Mouse (Mus musculus) G1E (cell line): ENCODE measurements around the gene Rhoc. TPM values are rescaled to one million over a fixed set of nuclear protein-coding genes. Genes with fewer than 3 reads are reported as not detected.

Source experiments
- ATAC-seq: 2 replicates; pipeline ENCODE4 v1.8.0; 2016; ENCODE audit warnings: mild to moderate bottlenecking; ENCODE audit not compliant: insufficient number of reproducible peaks, poor library complexity, low FRiP score, severe bottlenecking; ENCODE audit errors: extremely low read depth
- DNase-seq: peaks from one replicate; pipeline ENCODE4 v3.0.0; 2012; ENCODE audit warnings: low spot score
- H3K27me3 ChIP-seq: 2 replicates; pipeline ENCODE4 v1.6.1; 2012; ENCODE audit warnings: mild to moderate bottlenecking, low read length, inconsistent platforms; ENCODE audit not compliant: insufficient read depth
- H3K36me3 ChIP-seq: replicated peaks from 2 replicates; pipeline ENCODE3; 2012; ENCODE audit warnings: mild to moderate bottlenecking, inconsistent platforms
- H3K4me1 ChIP-seq: 2 replicates; pipeline ENCODE4 v1.6.1; 2012; ENCODE audit warnings: low read depth, low read length, inconsistent platforms, mixed read lengths; ENCODE audit not compliant: insufficient read depth
- H3K4me3 ChIP-seq: 2 replicates; pipeline ENCODE4 v1.5.1; 2012; ENCODE audit warnings: low read depth, mild to moderate bottlenecking, inconsistent platforms, low read length, moderate library complexity, mixed read lengths
- H3K9me3 ChIP-seq: replicated peaks from 2 replicates; pipeline ENCODE4 v1.6.1; 2012; ENCODE audit warnings: inconsistent platforms
- CTCF ChIP-seq: IDR thresholded peaks from 2 replicates; pipeline ENCODE4 v1.5.1; 2012; ENCODE audit warnings: low read depth, low read length, inconsistent platforms, mixed read lengths
- GATA1 ChIP-seq: IDR thresholded peaks from 2 replicates; pipeline ENCODE4 v1.6.1; 2012; ENCODE audit warnings: borderline replicate concordance, low read length, inconsistent platforms, mixed read lengths
- GATA2 ChIP-seq: IDR thresholded peaks from 2 replicates; pipeline ENCODE4 v1.6.1; 2012; ENCODE audit warnings: low read depth, low read length, inconsistent platforms, borderline replicate concordance
- POLR2AphosphoS5 ChIP-seq: IDR thresholded peaks from 2 replicates; pipeline ENCODE4 v1.6.1; 2012; ENCODE audit warnings: low read depth, low read length, inconsistent platforms; ENCODE audit not compliant: insufficient replicate concordance
- TAL1 ChIP-seq: conservative IDR thresholded peaks from 2 replicates; pipeline ENCODE4 v1.6.1; 2012; ENCODE audit warnings: low read depth, low read length, inconsistent platforms, mixed read lengths
- polyA plus RNA-seq: library from polyadenylated mRNA; stranded (reverse); fragments of >175 nt; gene quantifications from 2 replicates; pipeline ENCODE4 v1.2.3, GENCODE M21; 2012
- total RNA-seq, 2 experiments: library from RNA; stranded (forward) in 1 of 2; stranded (reverse) in 1 of 2; fragments of 200-1000 nt in 1 of 2; fragments of >200 nt in 1 of 2; fragmentation: Nextera tagmentation in 1 of 2; gene quantifications; 2 replicates each; pipeline ENCODE4 v1.2.3; 2014 to 2017

Rhoc gene
- total and polyA plus RNA-seq, 3 experiments: 1.4 to 5.5 (median 2.2) TPM

- H3K4me3 ChIP-seq: no peak overlapping the region
- H3K4me1 ChIP-seq: peaks cover 30% of the 10 kb centered on the region
- no peaks in the 10 kb centered on the region for H3K36me3 ChIP-seq
- peaks cover 88% of the 10 kb centered on the region for H3K27me3 ChIP-seq
- no peaks in the 10 kb centered on the region for H3K9me3 ChIP-seq
- TF ChIP-seq CTCF (no peak), TAL1 (no peak), GATA1 (no peak), GATA2 (no peak), POLR2AphosphoS5 (no peak)
- DNase-seq: no peak
- ATAC-seq: no peak
Observed at GRCm38 (mm10) chr3:104783971-104784500, 4.1 kb upstream of the Rhoc start.

- TF ChIP-seq POLR2AphosphoS5 (no peak), GATA1 (no peak), CTCF (no peak), GATA2 (no peak), TAL1 (no peak)
- ATAC-seq: no peak
Observed at GRCm38 (mm10) chr3:104785284-104785683, 2.9 kb upstream of the Rhoc start.

DNA sequence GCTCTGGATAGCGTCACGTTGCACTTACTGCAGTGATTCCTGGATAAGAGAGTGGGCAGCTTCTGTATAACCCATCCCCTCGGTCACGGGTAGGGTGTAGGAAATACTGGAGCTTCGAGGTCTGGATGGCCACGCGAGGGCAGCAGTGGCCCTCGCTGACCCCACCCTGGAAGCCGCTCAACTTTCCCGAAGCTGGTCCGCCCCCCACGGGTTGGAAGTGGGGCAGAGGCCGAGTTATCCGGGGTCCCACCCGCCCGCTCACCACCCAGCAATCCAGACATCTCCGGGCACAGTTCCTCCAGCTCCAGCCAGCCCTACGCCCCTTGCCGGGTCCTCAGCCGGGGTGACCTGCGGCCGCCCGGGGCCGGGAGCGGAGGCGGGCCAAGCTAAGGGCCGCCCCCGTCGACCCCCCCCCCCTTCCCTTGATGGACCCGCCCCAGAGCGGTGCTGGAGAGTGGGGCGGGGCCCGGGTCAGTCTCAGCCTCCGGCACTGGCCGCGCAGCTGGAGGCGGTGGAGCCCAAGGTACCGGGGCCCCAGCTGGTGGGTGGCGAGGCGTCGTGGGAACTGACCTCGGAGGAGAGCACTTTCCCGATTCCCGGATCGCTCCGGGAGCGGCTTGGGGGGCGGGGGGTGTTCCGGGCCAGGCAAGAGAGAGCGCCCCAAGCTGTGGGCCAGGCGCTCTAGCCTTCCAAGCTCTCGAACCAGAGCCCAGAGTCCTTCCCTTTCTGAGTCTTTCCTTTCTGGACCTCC is 561 bp downstream of the Rhoc start:
- Histone ChIP-seq H3K4me1 (peaks cover 41% of the 10 kb centered on the region), H3K9me3 (no peaks in the 10 kb centered on the region), H3K4me3 (peak overlapping the region; percentile 70), H3K27me3 (peaks cover 63% of the 10 kb centered on the region), H3K36me3 (peaks cover 26% of the 10 kb centered on the region)
- DNase-seq: peak; percentile 80
- TF ChIP-seq TAL1 (no peak), CTCF (peak; percentile 29; the same call in 1 of the 2 replicates), GATA1 (no peak)
- no peak for ATAC-seq

More at GRCm38 (mm10) chr3:104785284-104785683, 2.9 kb upstream of the Rhoc start:
- no peak overlapping the region for H3K4me3 ChIP-seq
- no peaks in the 10 kb centered on the region for H3K36me3 ChIP-seq
- H3K9me3 ChIP-seq: no peaks in the 10 kb centered on the region
- DNase-seq: no peak
- peaks cover 89% of the 10 kb centered on the region for H3K27me3 ChIP-seq
- peaks cover 37% of the 10 kb centered on the region for H3K4me1 ChIP-seq

DNA sequence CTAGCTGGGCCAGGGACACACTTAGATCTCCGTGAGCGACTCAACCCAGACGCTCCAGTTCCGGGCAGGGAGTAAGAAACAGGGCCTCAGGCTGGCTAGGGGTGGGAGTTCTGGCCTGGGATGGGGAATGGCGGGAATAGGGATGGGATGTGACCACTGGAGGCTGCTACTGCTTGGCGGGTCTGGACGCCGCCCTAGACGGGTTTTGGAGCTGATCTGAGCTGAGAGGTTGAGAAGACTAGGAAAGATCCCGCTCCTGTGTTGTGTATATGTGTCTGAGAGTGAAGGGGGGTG is 1.1 kb downstream of the Rhoc start:
- H3K36me3 ChIP-seq: peaks cover 32% of the 10 kb centered on the region
- TF ChIP-seq CTCF: no peak
- TF ChIP-seq GATA2: no peak
- no peak for TF ChIP-seq GATA1
- no peak for TF ChIP-seq TAL1
- TF ChIP-seq POLR2AphosphoS5: no peak
- H3K4me3 ChIP-seq: peak overlapping the region; percentile 70; the same call in 1 of the 2 replicates
- ATAC-seq: no peak
- no peak for DNase-seq
- H3K9me3 ChIP-seq: no peaks in the 10 kb centered on the region
- peaks cover 58% of the 10 kb centered on the region for H3K27me3 ChIP-seq
- peaks cover 46% of the 10 kb centered on the region for H3K4me1 ChIP-seq

GRCm38 (mm10) chr3:104789822-104790221 is 1.6 kb downstream of the Rhoc start:
- peaks cover 52% of the 10 kb centered on the region for H3K4me1 ChIP-seq
- H3K4me3 ChIP-seq: no peak overlapping the region
- TF ChIP-seq GATA1 (no peak), POLR2AphosphoS5 (no peak), GATA2 (no peak), CTCF (no peak), TAL1 (no peak)
- ATAC-seq: no peak
- peaks cover 52% of the 10 kb centered on the region for H3K27me3 ChIP-seq
- H3K36me3 ChIP-seq: peaks cover 37% of the 10 kb centered on the region
- no peak for DNase-seq
- no peaks in the 10 kb centered on the region for H3K9me3 ChIP-seq

DNA sequence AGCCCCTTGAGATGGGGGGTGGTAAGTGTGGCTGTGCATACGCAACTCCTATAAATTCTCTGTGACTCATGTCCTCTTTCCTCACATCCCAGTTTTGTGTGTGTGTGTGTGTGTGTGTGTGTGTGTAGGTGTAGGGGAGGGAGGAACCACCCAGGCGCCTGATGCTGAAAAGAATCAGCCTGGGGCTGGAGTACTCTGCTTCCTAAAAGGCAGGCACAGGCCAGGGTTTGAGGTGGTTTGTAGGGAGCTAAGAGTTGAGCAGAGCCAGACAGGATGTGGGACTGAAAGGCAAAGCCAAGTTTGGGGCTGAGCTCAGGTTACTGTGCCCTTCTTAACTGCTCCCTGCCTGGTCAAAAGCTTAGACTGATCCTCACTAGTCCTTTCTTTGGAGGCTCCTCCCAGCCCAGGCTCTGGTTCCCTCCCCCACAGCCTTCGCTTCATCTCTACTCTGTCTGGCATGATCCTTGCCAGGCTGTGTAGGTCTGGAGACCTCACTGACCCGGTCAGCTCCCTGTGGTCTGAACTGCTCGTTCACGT is 2.3 kb downstream of the Rhoc start:
- H3K9me3 ChIP-seq: no peaks in the 10 kb centered on the region
- peaks cover 46% of the 10 kb centered on the region for H3K27me3 ChIP-seq
- TF ChIP-seq TAL1: no peak
- no peak for TF ChIP-seq POLR2AphosphoS5
- no peak for TF ChIP-seq GATA2
- TF ChIP-seq GATA1: no peak
- no peak for TF ChIP-seq CTCF
- DNase-seq (no peak), ATAC-seq (no peak)
- H3K4me3 ChIP-seq: no peak overlapping the region
- H3K4me1 ChIP-seq: peaks cover 52% of the 10 kb centered on the region
- H3K36me3 ChIP-seq: peaks cover 44% of the 10 kb centered on the region
